Mouse (Mus musculus) limb, embryonic 13.5 days (tissue): ENCODE results near the gene Spryd4. TPM values are rescaled to one million over a fixed set of nuclear protein-coding genes. Genes with fewer than 3 reads are reported as not detected.
"Not testable (repeated sequence)": the region's sequence is repeated elsewhere in the genome, so short reads cannot be mapped to it uniquely, and the experiment has no call there.

Source experiments
- ATAC-seq: fragments of 200-750 bp; cut with Nextera tagmentation; 2 replicates; pipeline ENCODE4 v1.8.0; 2017; ENCODE audit warnings: low read depth, moderate number of reproducible peaks, moderate TSS enrichment; ENCODE audit not compliant: low FRiP score
- H3K27ac ChIP-seq: fragments of 300-500 bp; sonication (generic); 2 replicates; pipeline ENCODE4 v1.5.1; 2015; ENCODE audit warnings: inconsistent platforms, mild to moderate bottlenecking, moderate library complexity
- H3K27me3 ChIP-seq: fragments of 300-500 bp; sonication (generic); 2 replicates; pipeline ENCODE4 v1.6.1; 2015; ENCODE audit warnings: mild to moderate bottlenecking, inconsistent platforms
- H3K36me3 ChIP-seq: fragments of 300-500 bp; sonication (generic); 2 replicates; pipeline ENCODE4 v1.6.1; 2015; ENCODE audit warnings: inconsistent platforms, mild to moderate bottlenecking, moderate library complexity
- H3K4me1 ChIP-seq: fragments of 300-500 bp; sonication (generic); 2 replicates; pipeline ENCODE4 v1.6.1; 2015; ENCODE audit warnings: inconsistent platforms
- H3K4me2 ChIP-seq: fragments of 300-500 bp; sonication (generic); replicated peaks from 2 replicates; pipeline ENCODE4 v1.6.1; 2015; ENCODE audit warnings: inconsistent platforms, mild to moderate bottlenecking, moderate library complexity
- H3K4me3 ChIP-seq: fragments of 300-500 bp; sonication (generic); 2 replicates; pipeline ENCODE4 v1.5.1; 2015; ENCODE audit warnings: moderate library complexity, mild to moderate bottlenecking, inconsistent platforms
- H3K9ac ChIP-seq: fragments of 300-500 bp; sonication (generic); 2 replicates; pipeline ENCODE4 v1.6.1; 2015; ENCODE audit warnings: mild to moderate bottlenecking, inconsistent platforms
- H3K9me3 ChIP-seq: fragments of 300-500 bp; sonication (generic); 2 replicates; pipeline ENCODE4 v1.6.1; 2016; ENCODE audit warnings: inconsistent platforms
- WGBS: fragments of 180-500 bp; shearing (Covaris S2); methylation state at CpG from one replicate; pipeline ENCODE4 v1.1.7; 2015; 5-methylcytosine and 5-hydroxymethylcytosine counted together
- polyA plus RNA-seq: library from polyadenylated mRNA; unstranded; fragments of >200 nt; fragmentation: Nextera tagmentation; extraction: Ambion mirVana; gene quantifications from 2 replicates; pipeline ENCODE4 v1.2.1, GENCODE M21; 2015

Spryd4 gene
- polyA plus RNA-seq, 1 experiment from 2014 or later: 34.5 TPM

DNA sequence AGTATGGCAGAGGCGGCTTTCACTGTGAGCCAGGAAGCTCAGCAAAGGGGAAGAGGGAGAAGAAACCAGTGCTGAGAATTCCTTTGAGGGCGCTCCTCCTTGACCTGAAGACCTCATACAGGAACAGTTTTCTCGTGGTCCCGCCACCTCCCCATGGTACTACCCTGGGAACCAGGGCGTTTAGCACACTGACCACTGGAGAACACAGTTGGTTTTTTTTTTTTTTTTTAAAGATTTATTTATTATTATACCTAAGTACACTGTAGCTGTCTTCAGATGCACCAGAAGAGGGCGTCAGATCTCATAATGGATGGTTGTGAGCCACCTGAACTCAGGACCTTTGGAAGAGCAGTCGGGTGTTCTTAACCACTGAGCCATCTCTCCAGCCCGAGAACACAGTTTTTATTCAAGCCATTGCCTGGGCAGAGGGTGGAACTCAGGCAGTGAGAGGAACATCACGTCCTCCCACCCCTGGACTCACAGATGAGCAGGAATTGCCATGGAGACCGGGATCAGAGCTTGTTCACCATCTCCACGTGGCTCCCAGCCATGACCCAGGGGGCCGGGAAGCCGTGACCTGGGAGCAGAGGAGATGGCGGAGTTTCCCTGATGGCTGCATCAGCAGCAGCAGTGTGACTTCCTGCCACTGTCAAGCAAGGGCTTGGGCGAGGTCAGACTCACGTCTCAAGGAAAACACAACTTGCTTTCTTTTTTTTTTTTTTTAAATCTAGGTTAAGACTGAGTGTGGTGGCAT, 10.1 kb upstream of the Spryd4 start:
- Histone ChIP-seq H3K9me3 (no peaks in the 10 kb centered on the region), H3K4me3 (no peak overlapping the region), H3K36me3 (no peaks in the 10 kb centered on the region), H3K9ac (no peak overlapping the region), H3K27me3 (no peaks in the 10 kb centered on the region), H3K4me1 (peaks cover 25% of the 10 kb centered on the region), H3K4me2 (no peak overlapping the region), H3K27ac (no peak overlapping the region)
- no peak for ATAC-seq
- WGBS: 56% methylated on average over 16 of the region's 16 CpGs

GRCm38 (mm10) chr10:128218387-128219117, 6.9 kb upstream of the Spryd4 start:
- H3K27me3 ChIP-seq: peaks cover 5% of the 10 kb centered on the region
- H3K36me3 ChIP-seq: no peaks in the 10 kb centered on the region
- no peak for ATAC-seq
- H3K9ac ChIP-seq: no peak overlapping the region
- no peak overlapping the region for H3K4me3 ChIP-seq
- H3K27ac ChIP-seq: no peak overlapping the region
- 93% methylated on average over 18 of the region's 18 CpGs for WGBS
- no peaks in the 10 kb centered on the region for H3K4me1 ChIP-seq
- H3K4me2 ChIP-seq: no peak overlapping the region
- H3K9me3 ChIP-seq: no peaks in the 10 kb centered on the region

GRCm38 (mm10) chr10:128214981-128215380, 3.4 kb upstream of the Spryd4 start:
- Histone ChIP-seq H3K9ac (no peak overlapping the region), H3K36me3 (peaks cover 3% of the 10 kb centered on the region; the same call in 1 of the 2 replicates), H3K4me2 (no peak overlapping the region), H3K27me3 (peaks cover 7% of the 10 kb centered on the region), H3K9me3 (no peaks in the 10 kb centered on the region), H3K4me1 (peaks cover 12% of the 10 kb centered on the region), H3K4me3 (no peak overlapping the region), H3K27ac (no peak overlapping the region)
- ATAC-seq: no peak
- WGBS: 88% methylated on average over 5 of the region's 5 CpGs

GRCm38 (mm10) chr10:128214112-128214511, 2.5 kb upstream of the Spryd4 start:
- H3K4me3 ChIP-seq, H3K36me3 ChIP-seq, H3K27ac ChIP-seq, H3K4me2 ChIP-seq, H3K9ac ChIP-seq, ATAC-seq, H3K9me3 ChIP-seq, H3K27me3 ChIP-seq: not testable (repeated sequence)
- H3K4me1 ChIP-seq: peaks cover 12% of the 10 kb centered on the region
- 85% methylated on average over 4 of the region's 4 CpGs for WGBS

GRCm38 (mm10) chr10:128212871-128213323, 1.3 kb upstream of the Spryd4 start:
- H3K27me3 ChIP-seq: peaks cover 7% of the 10 kb centered on the region
- peaks cover 12% of the 10 kb centered on the region for H3K4me1 ChIP-seq
- ATAC-seq: peak; percentile 42; the same call in 1 of the 2 replicates
- H3K36me3 ChIP-seq: peaks cover 8% of the 10 kb centered on the region
- peak overlapping the region; percentile 69 for H3K4me2 ChIP-seq
- peak overlapping the region; percentile 59 for H3K9ac ChIP-seq
- H3K9me3 ChIP-seq: no peaks in the 10 kb centered on the region
- WGBS: 2% methylated on average over 18 of the region's 18 CpGs
- H3K27ac ChIP-seq: peak overlapping the region; percentile 22; the same call in 1 of the 2 replicates
- peak overlapping the region; percentile 40 for H3K4me3 ChIP-seq

DNA sequence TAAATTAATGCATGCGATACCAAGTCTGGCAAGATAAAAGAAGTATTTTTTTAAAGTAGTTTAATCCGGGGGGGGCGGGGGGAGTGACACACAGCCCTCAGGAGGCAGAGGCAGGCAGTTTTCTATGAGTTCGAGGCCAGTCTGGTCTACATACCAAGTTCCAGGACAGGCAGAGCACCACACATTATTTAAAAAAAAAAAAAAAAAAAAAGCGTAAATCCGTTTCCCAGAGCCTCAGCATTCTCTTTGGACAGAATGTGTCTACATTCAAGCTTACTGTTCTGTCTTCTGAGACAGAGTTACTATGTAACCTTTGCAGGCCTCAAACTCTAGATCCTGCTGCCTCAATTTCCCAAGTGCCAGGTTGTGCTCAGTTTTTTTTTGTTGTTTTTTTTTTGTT, 541 bp upstream of the Spryd4 start:
- Histone ChIP-seq H3K4me2 (peak overlapping the region; percentile 93), H3K27me3 (peaks cover 7% of the 10 kb centered on the region), H3K27ac (0 out of 2 replicates have a peak overlapping the region, but pooled peaks have one; percentile 8), H3K4me3 (peak overlapping the region; percentile 57), H3K36me3 (peaks cover 14% of the 10 kb centered on the region), H3K9ac (peak overlapping the region; percentile 74; the same call in 1 of the 2 replicates), H3K9me3 (no peaks in the 10 kb centered on the region), H3K4me1 (peaks cover 12% of the 10 kb centered on the region)
- peak; percentile 7; the same call in 1 of the 2 replicates for ATAC-seq
- WGBS: 51% methylated on average over 6 of the region's 6 CpGs

- Histone ChIP-seq H3K36me3 (peaks cover 20% of the 10 kb centered on the region), H3K9ac (peak overlapping the region; percentile 74), H3K4me2 (peak overlapping the region; percentile 93), H3K4me1 (peaks cover 12% of the 10 kb centered on the region), H3K27me3 (peaks cover 7% of the 10 kb centered on the region), H3K4me3 (peak overlapping the region; percentile 57), H3K27ac (no peak overlapping the region), H3K9me3 (no peaks in the 10 kb centered on the region)
- ATAC-seq: no peak
- 28% methylated on average over 14 of the region's 14 CpGs for WGBS
Measured at GRCm38 (mm10) chr10:128210954-128211353, 653 bp downstream of the Spryd4 start.

DNA sequence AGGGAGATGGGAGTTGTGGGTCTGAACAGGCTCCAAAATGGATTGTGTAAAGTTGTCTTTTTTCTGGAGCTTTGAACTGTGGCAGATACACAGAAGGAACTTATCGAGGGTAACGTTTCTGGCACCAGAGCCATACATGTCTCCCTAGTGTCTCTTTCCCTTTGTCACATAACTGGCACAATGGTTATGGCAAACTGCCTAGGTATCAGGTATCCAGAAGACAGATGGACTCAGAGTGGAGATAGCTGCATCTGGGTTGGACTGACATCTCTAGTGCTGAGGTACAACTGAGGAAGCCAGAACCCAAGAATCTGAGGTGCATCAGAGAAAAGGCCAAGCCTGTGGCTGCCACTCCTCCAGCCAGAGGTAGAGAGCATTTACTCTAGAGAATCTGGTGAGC, 1.5 kb downstream of the Spryd4 start:
- peak overlapping the region; percentile 57 for H3K4me3 ChIP-seq
- H3K9ac ChIP-seq: no peak overlapping the region
- H3K4me1 ChIP-seq: peaks cover 12% of the 10 kb centered on the region
- H3K27me3 ChIP-seq: peaks cover 7% of the 10 kb centered on the region
- H3K4me2 ChIP-seq: peak overlapping the region; percentile 93
- WGBS: 93% methylated on average over 2 of the region's 2 CpGs
- no peak for ATAC-seq
- no peak overlapping the region for H3K27ac ChIP-seq
- H3K9me3 ChIP-seq: no peaks in the 10 kb centered on the region
- peaks cover 20% of the 10 kb centered on the region for H3K36me3 ChIP-seq

GRCm38 (mm10) chr10:128209311-128210009, 2.1 kb downstream of the Spryd4 start:
- 91% methylated on average over 11 of the region's 11 CpGs for WGBS
- H3K4me1 ChIP-seq: peaks cover 12% of the 10 kb centered on the region

DNA sequence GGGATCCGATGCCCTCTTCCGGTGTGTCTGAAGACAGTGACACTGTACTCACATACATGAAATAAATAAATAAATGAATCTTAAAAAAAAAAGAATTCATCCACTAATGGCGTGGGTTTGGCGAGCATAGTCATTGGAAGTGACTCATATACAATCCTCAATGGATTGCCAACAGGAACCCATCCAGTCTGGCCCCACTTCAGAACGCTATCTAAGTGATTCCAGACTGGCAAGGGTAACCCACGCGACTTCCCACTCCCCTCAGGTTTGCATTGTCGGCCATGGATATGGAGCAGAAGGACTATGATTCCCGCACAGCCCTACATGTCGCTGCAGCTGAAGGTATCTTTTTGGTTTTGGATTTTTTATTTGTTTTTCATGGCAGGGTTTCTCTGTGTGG, 3.3 kb downstream of the Spryd4 start:
- 93% methylated on average over 10 of the region's 10 CpGs for WGBS
- H3K4me1 ChIP-seq: peaks cover 12% of the 10 kb centered on the region
- no peak overlapping the region for H3K4me2 ChIP-seq
- no peak overlapping the region for H3K9ac ChIP-seq
- no peaks in the 10 kb centered on the region for H3K9me3 ChIP-seq
- peaks cover 20% of the 10 kb centered on the region for H3K36me3 ChIP-seq
- no peak overlapping the region for H3K27ac ChIP-seq
- ATAC-seq: no peak
- peaks cover under 1% of the 10 kb centered on the region; the same call in 1 of the 2 replicates for H3K27me3 ChIP-seq
- H3K4me3 ChIP-seq: no peak overlapping the region

More at GRCm38 (mm10) chr10:128209311-128210009, 2.1 kb downstream of the Spryd4 start:
- Histone ChIP-seq H3K4me2 (no peak overlapping the region), H3K4me3 (no peak overlapping the region), H3K9ac (no peak overlapping the region), H3K9me3 (no peaks in the 10 kb centered on the region), H3K27ac (no peak overlapping the region), H3K27me3 (peaks cover 7% of the 10 kb centered on the region), H3K36me3 (peaks cover 20% of the 10 kb centered on the region)
- ATAC-seq: no peak

- Histone ChIP-seq H3K9me3 (no peaks in the 10 kb centered on the region), H3K36me3 (peaks cover 17% of the 10 kb centered on the region), H3K27me3 (no peaks in the 10 kb centered on the region), H3K4me3 (no peak overlapping the region), H3K4me1 (no peaks in the 10 kb centered on the region), H3K27ac (no peak overlapping the region), H3K4me2 (no peak overlapping the region), H3K9ac (no peak overlapping the region)
- ATAC-seq: 0 out of 2 replicates have a peak, but pooled peaks have one; percentile 38
- 89% methylated on average over 15 of the region's 15 CpGs for WGBS
Measured at GRCm38 (mm10) chr10:128204941-128205340, 6.7 kb downstream of the Spryd4 start.
